Mouse (Mus musculus): ENCODE measurements around the gene Taok2. TPM values are rescaled to one million over a fixed set of nuclear protein-coding genes. Genes with fewer than 3 reads are reported as not detected.
A peak's percentile ranks its signal among the peaks of the same experiment; 100 is the strongest.

Taok2 gene
- polyA plus RNA-seq, 1 experiment from 2014 or later = 25.9 TPM

- H3K9ac ChIP-seq (ENCODE audit: low read length) = peak within 1 kb of the TSS; percentile 72
- peak within 1 kb of the TSS; percentile 74 for H3K27ac ChIP-seq (ENCODE audit: low read depth, low read length)
- no peaks in the 10 kb centered on the region for H3K9me3 ChIP-seq (replicated peaks; ENCODE audit: control insufficient read depth, low read length)
- H3K36me3 ChIP-seq (ENCODE audit: control insufficient read depth, insufficient read depth, low read length) = peaks cover 57% of the 10 kb centered on the region
- no peaks in the 10 kb centered on the region for H3K27me3 ChIP-seq (replicated peaks; ENCODE audit: control insufficient read depth, insufficient read depth, low read length)
- peak within 1 kb of the TSS; percentile 59 for H3K4me3 ChIP-seq (ENCODE audit: low read depth, low read length)
- peak; percentile 76 for ATAC-seq
- peaks cover 15% of the 10 kb centered on the region for H3K4me1 ChIP-seq (ENCODE audit: control insufficient read depth, insufficient read depth, low read length)
- peak within 1 kb of the TSS; percentile 82 for H3K4me2 ChIP-seq (ENCODE audit: low read length)
- WGBS = under 1% methylated on average over 41 of the region's 41 CpGs
- peak; percentile 99 for DNase-seq (ENCODE audit: low spot score)
Observed at GRCm38 (mm10) chr7:126862147-126862784, 22.2 kb downstream of the Taok2 start, which contains the start of gene Ino80e. Gene Ino80e (minus strand): TSS chr7:126862377.

- Histone ChIP-seq H3K4me3 (ENCODE audit: low read depth, low read length) (peak within 1 kb of the TSS; percentile 59), H3K36me3 (ENCODE audit: control insufficient read depth, insufficient read depth, low read length) (peaks cover 57% of the 10 kb centered on the region), H3K9me3 (replicated peaks; ENCODE audit: control insufficient read depth, low read length) (no peaks in the 10 kb centered on the region), H3K27me3 (replicated peaks; ENCODE audit: control insufficient read depth, insufficient read depth, low read length) (no peaks in the 10 kb centered on the region), H3K27ac (ENCODE audit: low read depth, low read length) (peak within 1 kb of the TSS; percentile 74), H3K4me2 (ENCODE audit: low read length) (peak within 1 kb of the TSS; percentile 82), H3K9ac (ENCODE audit: low read length) (peak within 1 kb of the TSS; percentile 72), H3K4me1 (ENCODE audit: control insufficient read depth, insufficient read depth, low read length) (peaks cover 15% of the 10 kb centered on the region)
- peak; percentile 97 for DNase-seq (ENCODE audit: low spot score)
- peak; percentile 94 for ATAC-seq
- 3% methylated on average over 42 of the region's 42 CpGs for WGBS
Observed at GRCm38 (mm10) chr7:126861429-126862130, 22.9 kb downstream of the Taok2 start, which contains the start of gene Hirip3. Gene Hirip3 (plus strand): TSS chr7:126861972.

GRCm38 (mm10) chr7:126860987-126861386 lies 23.5 kb downstream of the Taok2 start:
- H3K27me3 ChIP-seq (replicated peaks; ENCODE audit: control insufficient read depth, insufficient read depth, low read length) = no peaks in the 10 kb centered on the region
- peak overlapping the region; percentile 72 for H3K9ac ChIP-seq (ENCODE audit: low read length)
- peak overlapping the region; percentile 59 for H3K4me3 ChIP-seq (ENCODE audit: low read depth, low read length)
- H3K4me1 ChIP-seq (ENCODE audit: control insufficient read depth, insufficient read depth, low read length) = peaks cover 15% of the 10 kb centered on the region
- DNase-seq (ENCODE audit: low spot score) (no peak), ATAC-seq (no peak)
- peak overlapping the region; percentile 82 for H3K4me2 ChIP-seq (ENCODE audit: low read length)
- H3K36me3 ChIP-seq (ENCODE audit: control insufficient read depth, insufficient read depth, low read length) = peaks cover 57% of the 10 kb centered on the region
- 74% methylated on average over 5 of the region's 5 CpGs for WGBS
- no peaks in the 10 kb centered on the region for H3K9me3 ChIP-seq (replicated peaks; ENCODE audit: control insufficient read depth, low read length)
- H3K27ac ChIP-seq (ENCODE audit: low read depth, low read length) = no peak overlapping the region

GRCm38 (mm10) chr7:126856741-126857420 lies 27.6 kb downstream of the Taok2 start:
- H3K4me3 ChIP-seq (ENCODE audit: low read depth, low read length) = no peak overlapping the region
- H3K36me3 ChIP-seq (ENCODE audit: control insufficient read depth, insufficient read depth, low read length) = peaks cover 75% of the 10 kb centered on the region
- peaks cover 4% of the 10 kb centered on the region; the same call in 1 of the 2 replicates for H3K4me1 ChIP-seq (ENCODE audit: control insufficient read depth, insufficient read depth, low read length)
- H3K4me2 ChIP-seq (ENCODE audit: low read length) = no peak overlapping the region
- ATAC-seq = no peak
- no peaks in the 10 kb centered on the region for H3K9me3 ChIP-seq (replicated peaks; ENCODE audit: control insufficient read depth, low read length)
- DNase-seq (ENCODE audit: low spot score) = no peak
- no peak overlapping the region for H3K27ac ChIP-seq (ENCODE audit: low read depth, low read length)
- H3K9ac ChIP-seq (ENCODE audit: low read length) = no peak overlapping the region
- no peaks in the 10 kb centered on the region for H3K27me3 ChIP-seq (replicated peaks; ENCODE audit: control insufficient read depth, insufficient read depth, low read length)
- WGBS = 75% methylated on average over 9 of the region's 9 CpGs

- 68% methylated on average over 3 of the region's 3 CpGs for WGBS
- Histone ChIP-seq H3K9ac (ENCODE audit: low read length) (no peak overlapping the region), H3K4me1 (ENCODE audit: control insufficient read depth, insufficient read depth, low read length) (no peaks in the 10 kb centered on the region), H3K27ac (ENCODE audit: low read depth, low read length) (no peak overlapping the region), H3K27me3 (replicated peaks; ENCODE audit: control insufficient read depth, insufficient read depth, low read length) (no peaks in the 10 kb centered on the region), H3K36me3 (ENCODE audit: control insufficient read depth, insufficient read depth, low read length) (peaks cover 79% of the 10 kb centered on the region), H3K4me2 (ENCODE audit: low read length) (no peak overlapping the region), H3K4me3 (ENCODE audit: low read depth, low read length) (no peak overlapping the region), H3K9me3 (replicated peaks; ENCODE audit: control insufficient read depth, low read length) (no peaks in the 10 kb centered on the region)
- DNase-seq (ENCODE audit: low spot score) = no peak
- ATAC-seq = no peak
Observed at GRCm38 (mm10) chr7:126855641-126856040, 28.9 kb downstream of the Taok2 start.

GRCm38 (mm10) chr7:126853454-126853853 lies 31.0 kb downstream of the Taok2 start:
- Histone ChIP-seq H3K4me1 (ENCODE audit: control insufficient read depth, insufficient read depth, low read length) (peaks cover 5% of the 10 kb centered on the region), H3K9me3 (replicated peaks; ENCODE audit: control insufficient read depth, low read length) (no peaks in the 10 kb centered on the region), H3K9ac (ENCODE audit: low read length) (no peak overlapping the region), H3K27me3 (replicated peaks; ENCODE audit: control insufficient read depth, insufficient read depth, low read length) (0 out of 2 replicates have a peak, but pooled peaks cover 6% of the 10 kb centered on the region), H3K27ac (ENCODE audit: low read depth, low read length) (no peak overlapping the region), H3K4me3 (ENCODE audit: low read depth, low read length) (no peak overlapping the region), H3K36me3 (ENCODE audit: control insufficient read depth, insufficient read depth, low read length) (peaks cover 67% of the 10 kb centered on the region), H3K4me2 (ENCODE audit: low read length) (no peak overlapping the region)
- ATAC-seq (no peak), DNase-seq (ENCODE audit: low spot score) (no peak)
- WGBS = 80% methylated on average over 5 of the region's 5 CpGs

GRCm38 (mm10) chr7:126851192-126851591 lies 33.3 kb downstream of the Taok2 start:
- H3K36me3 ChIP-seq (ENCODE audit: control insufficient read depth, insufficient read depth, low read length) = peaks cover 47% of the 10 kb centered on the region
- H3K4me2 ChIP-seq (ENCODE audit: low read length) = no peak overlapping the region
- 0 out of 2 replicates have a peak, but pooled peaks cover 8% of the 10 kb centered on the region for H3K27me3 ChIP-seq (replicated peaks; ENCODE audit: control insufficient read depth, insufficient read depth, low read length)
- no peak for ATAC-seq
- H3K9me3 ChIP-seq (replicated peaks; ENCODE audit: control insufficient read depth, low read length) = no peaks in the 10 kb centered on the region
- H3K4me3 ChIP-seq (ENCODE audit: low read depth, low read length) = no peak overlapping the region
- WGBS = 37% methylated on average over 12 of the region's 12 CpGs
- no peak overlapping the region; the same call in 1 of the 2 replicates for H3K9ac ChIP-seq (ENCODE audit: low read length)
- no peak for DNase-seq (ENCODE audit: low spot score)
- no peak overlapping the region for H3K27ac ChIP-seq (ENCODE audit: low read depth, low read length)
- H3K4me1 ChIP-seq (ENCODE audit: control insufficient read depth, insufficient read depth, low read length) = peaks cover 12% of the 10 kb centered on the region

GRCm38 (mm10) chr7:126850161-126850560 lies 34.3 kb downstream of the Taok2 start:
- DNase-seq (ENCODE audit: low spot score) (no peak), ATAC-seq (no peak)
- Histone ChIP-seq H3K9me3 (replicated peaks; ENCODE audit: control insufficient read depth, low read length) (no peaks in the 10 kb centered on the region), H3K4me1 (ENCODE audit: control insufficient read depth, insufficient read depth, low read length) (peaks cover 12% of the 10 kb centered on the region), H3K27me3 (replicated peaks; ENCODE audit: control insufficient read depth, insufficient read depth, low read length) (0 out of 2 replicates have a peak, but pooled peaks cover 8% of the 10 kb centered on the region), H3K36me3 (ENCODE audit: control insufficient read depth, insufficient read depth, low read length) (peaks cover 37% of the 10 kb centered on the region), H3K9ac (ENCODE audit: low read length) (no peak overlapping the region), H3K4me2 (ENCODE audit: low read length) (no peak overlapping the region), H3K4me3 (ENCODE audit: low read depth, low read length) (no peak overlapping the region), H3K27ac (ENCODE audit: low read depth, low read length) (no peak overlapping the region)
- 89% methylated on average over 6 of the region's 6 CpGs for WGBS
